Mouse (Mus musculus): ENCODE measurements at regions not wholly inside any gene's neighbourhood (a gene's known extent, or its start where the extent isn't known, plus 50 kb on each side); places are given as distances from the start of the nearest gene placed in this dataset.

GRCm38 (mm10) chr12:13164791-13165190 is 84.2 kb downstream of the Ddx1 start:
- DNase-seq (ENCODE audit: low spot score): no peak

- no peak for DNase-seq (ENCODE audit: low spot score)
Observed at GRCm38 (mm10) chr12:13161051-13161450, 88.0 kb downstream of the Ddx1 start.

GRCm38 (mm10) chr12:13159346-13160055 is 89.5 kb downstream of the Ddx1 start:
- no peak for DNase-seq (ENCODE audit: low spot score)

- no peak for DNase-seq (ENCODE audit: low spot score)
Observed at GRCm38 (mm10) chr12:13157666-13158381, 91.2 kb downstream of the Ddx1 start.

- no peak for DNase-seq (ENCODE audit: low spot score)
Observed at GRCm38 (mm10) chr12:13157089-13157488, 91.9 kb downstream of the Ddx1 start.

- no peak for DNase-seq (ENCODE audit: low spot score)
Observed at GRCm38 (mm10) chr12:13150751-13151150, 98.3 kb downstream of the Ddx1 start.

- DNase-seq (ENCODE audit: low spot score): no peak
Observed at GRCm38 (mm10) chr12:13147251-13147650, 101.8 kb downstream of the Ddx1 start.

GRCm38 (mm10) chr12:13145186-13146115 is 103.6 kb downstream of the Ddx1 start:
- DNase-seq (ENCODE audit: low spot score): no peak

GRCm38 (mm10) chr12:13144739-13145138 is 104.3 kb downstream of the Ddx1 start:
- no peak for DNase-seq (ENCODE audit: low spot score)

GRCm38 (mm10) chr12:13140636-13141035 is 108.4 kb downstream of the Ddx1 start:
- DNase-seq (ENCODE audit: low spot score): no peak

GRCm38 (mm10) chr12:13139189-13139588 is 109.8 kb downstream of the Ddx1 start:
- no peak for DNase-seq (ENCODE audit: low spot score)

GRCm38 (mm10) chr12:13134168-13134567 is 114.8 kb downstream of the Ddx1 start:
- no peak for DNase-seq (ENCODE audit: low spot score)

- no peak for DNase-seq (ENCODE audit: low spot score)
Observed at GRCm38 (mm10) chr12:13129677-13130082, 119.3 kb downstream of the Ddx1 start.

GRCm38 (mm10) chr12:13127407-13127806 is 121.6 kb downstream of the Ddx1 start:
- no peak for DNase-seq (ENCODE audit: low spot score)

GRCm38 (mm10) chr12:13125054-13125453 is 124.0 kb downstream of the Ddx1 start:
- DNase-seq (ENCODE audit: low spot score): no peak

GRCm38 (mm10) chr12:13122282-13122681 is 126.7 kb downstream of the Ddx1 start:
- no peak for DNase-seq (ENCODE audit: low spot score)

- no peak for DNase-seq (ENCODE audit: low spot score)
Observed at GRCm38 (mm10) chr12:13120581-13120980, 128.4 kb downstream of the Ddx1 start.

GRCm38 (mm10) chr12:13119653-13120052 is 129.4 kb downstream of the Ddx1 start:
- DNase-seq (ENCODE audit: low spot score): no peak

GRCm38 (mm10) chr12:13118026-13118425 is 131.0 kb downstream of the Ddx1 start:
- no peak for DNase-seq (ENCODE audit: low spot score)

GRCm38 (mm10) chr12:13114341-13114740 is 134.7 kb downstream of the Ddx1 start:
- DNase-seq (ENCODE audit: low spot score): no peak

- DNase-seq (ENCODE audit: low spot score): no peak
Observed at GRCm38 (mm10) chr12:13106931-13107330, 142.1 kb downstream of the Ddx1 start.
